Mouse (Mus musculus) bone marrow macrophage, adult 2 months (primary cell): Measurements from ENCODE around the gene Gm49384.

Experiments used
- CTCF ChIP-seq: IDR thresholded peaks from 2 replicates; pipeline ENCODE4 v1.5.1; 2012; ENCODE audit warnings: low read depth, mild to moderate bottlenecking, low read length, moderate library complexity
- POLR2A ChIP-seq: IDR thresholded peaks from 2 replicates; pipeline ENCODE4 v1.6.1; 2012; ENCODE audit warnings: mild to moderate bottlenecking, low read depth, low read length, borderline replicate concordance

DNA sequence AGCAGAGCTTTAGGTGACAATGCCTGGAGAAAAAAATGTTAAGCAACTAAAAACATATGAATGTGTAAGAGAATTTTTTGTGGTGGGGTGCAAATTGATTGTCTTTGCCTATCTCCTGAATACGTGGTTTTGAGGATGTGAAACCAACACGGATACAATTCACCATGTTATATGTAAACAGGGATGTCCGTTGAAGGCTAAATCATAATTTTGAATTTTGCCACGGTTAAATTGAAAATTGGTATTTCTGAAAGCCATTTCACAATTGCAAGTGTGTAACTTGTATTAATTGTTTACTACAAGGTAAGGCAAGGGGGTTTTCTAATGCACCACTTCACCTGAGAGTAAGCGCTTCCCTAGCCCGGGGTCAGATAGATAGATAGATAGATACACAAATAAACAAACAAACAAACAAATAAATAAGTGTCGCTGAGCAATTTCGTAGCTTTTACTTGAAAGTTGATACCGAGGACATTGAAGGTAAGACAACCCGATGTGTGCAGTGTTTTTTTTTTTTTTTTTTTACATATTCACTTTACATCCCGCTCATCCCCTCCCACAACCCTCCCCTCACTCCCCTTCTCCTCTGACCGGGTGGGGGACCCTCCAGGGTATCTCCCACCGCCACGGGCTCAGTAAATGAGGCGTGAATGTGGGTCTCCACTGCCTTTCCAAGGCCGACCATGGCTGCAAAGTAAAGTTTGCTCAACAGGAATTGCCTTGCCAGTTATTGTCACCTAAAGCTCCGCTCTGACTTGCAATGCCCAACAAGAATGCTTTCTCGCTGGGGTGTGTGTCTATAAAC lies 36.2 kb downstream of the Gm49384 start:
- TF ChIP-seq CTCF (no peak), POLR2A (no peak)
